Mouse (Mus musculus): ENCODE results near the gene Psmb6. TPM values are rescaled to one million over a fixed set of nuclear protein-coding genes. Genes with fewer than 3 reads are reported as not detected.

Psmb6 gene
- polyA plus RNA-seq (2012; rRNA removed) = 411 and 440 TPM in 2 replicates

DNA sequence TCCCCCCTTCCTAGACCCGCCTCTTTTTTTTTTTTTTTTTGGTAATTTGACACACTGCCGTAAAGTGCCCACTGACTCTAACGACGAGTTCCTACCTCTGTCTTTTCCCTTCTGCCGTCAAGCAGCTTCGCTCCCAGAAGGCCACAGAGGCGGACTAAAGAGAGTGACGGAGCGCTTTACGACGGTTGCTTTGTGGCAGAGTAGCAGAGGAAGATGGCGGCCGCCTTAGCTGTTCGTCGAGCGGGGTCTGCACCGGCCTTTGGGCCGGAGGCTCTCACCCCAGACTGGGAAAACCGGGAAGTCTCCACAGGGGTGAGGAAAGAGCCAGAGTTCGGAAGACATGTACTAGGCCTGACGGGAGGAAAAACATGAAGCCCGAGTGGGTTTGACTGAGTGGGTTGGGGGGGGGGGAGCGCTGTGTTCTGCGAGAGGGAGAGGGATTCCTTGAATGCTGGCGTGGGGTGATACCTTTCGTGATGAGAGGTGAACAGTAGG is at the start of gene Psmb6:
Gene Psmb6 (plus strand): TSS at position 184 of the 495 bp plus-strand sequence.

DNA sequence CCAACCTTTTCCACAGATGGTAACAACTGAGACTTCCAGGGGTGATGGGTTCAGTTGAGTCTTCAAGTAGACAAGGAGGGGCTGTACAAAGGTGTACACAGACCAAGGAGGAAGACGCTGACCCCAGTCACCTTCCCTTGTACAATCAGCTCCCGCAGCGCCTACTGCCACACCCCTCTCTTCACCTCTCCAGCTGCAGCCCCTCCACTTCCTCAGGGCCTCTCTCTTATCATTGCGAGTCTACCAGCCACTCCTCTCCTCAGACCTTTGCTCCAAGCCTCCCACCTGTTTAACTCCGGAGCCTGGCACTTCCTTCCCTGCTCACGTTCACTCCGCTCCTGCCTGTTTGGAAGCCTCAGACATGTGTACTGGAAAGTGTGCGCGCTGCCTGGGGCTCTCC is 20.2 kb upstream of the Psmb6 start, which contains the start of gene Tm4sf5:
Gene Tm4sf5 (plus strand): TSS at position 275 of the 400 bp plus-strand sequence.

DNA sequence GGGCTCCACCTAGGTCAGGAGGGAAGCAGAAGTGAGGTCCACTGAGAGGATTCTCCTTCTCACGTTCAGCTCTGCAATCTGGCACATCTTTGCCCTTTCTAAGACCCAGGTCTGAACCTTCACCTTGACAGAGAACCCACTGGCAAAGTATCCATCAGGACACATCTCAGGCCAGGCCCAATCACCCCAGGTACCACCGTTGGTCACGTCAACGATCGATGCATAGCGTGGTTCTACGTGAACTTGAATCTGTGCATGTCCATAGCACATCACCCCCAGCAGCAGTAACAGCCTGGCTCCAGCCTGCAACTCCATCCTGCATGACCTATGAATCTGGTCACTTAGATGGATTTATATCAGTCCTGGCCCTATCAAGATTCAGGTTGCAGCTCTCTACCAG is 10.9 kb upstream of the Psmb6 start, which contains the start of gene Vmo1:
Gene Vmo1 (minus strand): TSS at position 329 of the 400 bp plus-strand sequence.

GRCm38 (mm10) chr11:70518923-70519322 is 6.2 kb upstream of the Psmb6 start, which contains the start of gene Gltpd2:
Gltpd2 (plus strand) TSS chr11:70519196.

GRCm38 (mm10) chr11:70532839-70533238 is 7.7 kb downstream of the Psmb6 start, which contains the start of gene Gm40193:
Gm40193 (minus strand) TSS chr11:70532939.

GRCm38 (mm10) chr11:70539877-70540587 is 14.9 kb downstream of the Psmb6 start, which contains the start of gene Pld2:
Pld2 (plus strand) TSS chr11:70540064.

DNA sequence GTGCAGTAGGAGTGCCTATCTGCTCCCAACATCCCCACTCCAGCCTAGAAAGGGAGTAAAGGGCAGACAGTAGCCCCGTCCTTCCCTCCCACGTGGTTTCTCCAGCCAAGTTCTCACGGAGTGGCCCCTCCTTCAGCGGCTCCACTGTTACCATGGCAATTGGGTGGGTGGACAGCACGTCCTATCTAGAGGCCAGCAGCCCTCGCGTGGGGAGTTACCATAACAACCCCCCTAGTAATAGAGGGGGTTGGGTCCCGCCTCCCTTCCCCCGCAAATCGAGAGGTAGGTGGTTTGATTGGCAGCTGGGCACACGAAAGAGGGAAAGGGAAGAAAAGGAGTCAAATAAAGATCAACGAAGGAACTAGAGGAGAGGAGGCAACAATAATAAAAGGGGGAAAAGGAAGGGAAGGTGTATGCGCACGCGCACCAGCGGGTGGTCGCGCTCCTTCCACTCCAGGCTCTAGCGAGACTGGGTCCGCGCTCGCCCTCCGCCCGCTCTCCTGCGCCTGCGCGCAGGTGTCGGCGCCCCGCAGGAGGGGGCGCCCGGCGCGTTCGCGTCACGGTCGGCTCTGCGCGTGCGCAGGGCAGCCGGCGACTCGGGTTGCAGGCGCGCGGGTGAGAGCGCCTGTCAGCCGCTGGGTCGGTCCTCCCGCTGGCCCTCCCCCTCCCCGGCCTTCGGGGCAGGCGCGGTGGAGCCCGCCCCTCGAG is 37.3 kb downstream of the Psmb6 start, which contains the start of gene Mink1:
Gene Mink1 (plus strand): TSS at position 595 of the 708 bp plus-strand sequence.

Other genes with a start within 250 kb of the Psmb6 start
- gene Alox12e, start 202.7 kb upstream of the Psmb6 start, polyA plus RNA-seq (2012; rRNA removed) = 0.03 TPM in 1 of 2 replicates, not detected in the other
- 0.12 and 0.45 TPM in 2 replicates for gene Alox15, start 173.3 kb upstream of the Psmb6 start, polyA plus RNA-seq (2012; rRNA removed)
- gene Pelp1, start 115.3 kb upstream of the Psmb6 start, polyA plus RNA-seq (2012; rRNA removed) = 22.4 and 26.1 TPM in 2 replicates
- 64.3 and 77.9 TPM in 2 replicates for gene Arrb2, start 92.7 kb upstream of the Psmb6 start, polyA plus RNA-seq (2012; rRNA removed)
- 29.5 and 33.2 TPM in 2 replicates for gene Med11, start 73.4 kb upstream of the Psmb6 start, polyA plus RNA-seq (2012; rRNA removed)
- 1.4 and 1.6 TPM in 2 replicates for gene Zmynd15, start 65.9 kb upstream of the Psmb6 start, polyA plus RNA-seq (2012; rRNA removed)
- 2.1 and 4.0 TPM in 2 replicates for gene Cxcl16, start 65.4 kb upstream of the Psmb6 start, polyA plus RNA-seq (2012; rRNA removed)
- 5.3 and 6.0 TPM in 2 replicates for gene Tm4sf5, start 20.1 kb upstream of the Psmb6 start, polyA plus RNA-seq (2012; rRNA removed)
- 0.17 TPM in 1 of 2 replicates, not detected in the other for gene Vmo1, start 10.8 kb upstream of the Psmb6 start, polyA plus RNA-seq (2012; rRNA removed)
- gene Gltpd2, start 6.2 kb upstream of the Psmb6 start, polyA plus RNA-seq (2012; rRNA removed) = not detected in 2 replicates
- gene Gm40193, start 7.6 kb downstream of the Psmb6 start, polyA plus RNA-seq (2012; rRNA removed) = not detected in 2 replicates
- 30.0 and 37.4 TPM in 2 replicates for gene Pld2, start 14.7 kb downstream of the Psmb6 start, polyA plus RNA-seq (2012; rRNA removed)
- 97.3 and 104 TPM in 2 replicates for gene Mink1, start 37.5 kb downstream of the Psmb6 start, polyA plus RNA-seq (2012; rRNA removed)
- 0.12 TPM in 1 of 2 replicates, not detected in the other for gene 4930544D05Rik, start 90.5 kb downstream of the Psmb6 start, polyA plus RNA-seq (2012; rRNA removed)
- gene Chrne, start 93.8 kb downstream of the Psmb6 start, polyA plus RNA-seq (2012; rRNA removed) = 0.13 and 0.53 TPM in 2 replicates
- gene Gp1ba, start 113.8 kb downstream of the Psmb6 start, polyA plus RNA-seq (2012; rRNA removed) = 0.05 TPM in 1 of 2 replicates, not detected in the other
- gene Rnf167, start 121.9 kb downstream of the Psmb6 start, polyA plus RNA-seq (2012; rRNA removed) = 96.5 and 96.7 TPM in 2 replicates
- gene Slc25a11, start 122.1 kb downstream of the Psmb6 start, polyA plus RNA-seq (2012; rRNA removed) = 113 and 117 TPM in 2 replicates
- 321 and 340 TPM in 2 replicates for gene Pfn1, start 129.3 kb downstream of the Psmb6 start, polyA plus RNA-seq (2012; rRNA removed)
- gene Eno3, start 131.8 kb downstream of the Psmb6 start, polyA plus RNA-seq (2012; rRNA removed) = 17.5 and 44.8 TPM in 2 replicates
- gene Spag7, start 144.0 kb downstream of the Psmb6 start, polyA plus RNA-seq (2012; rRNA removed) = 70.3 and 73.0 TPM in 2 replicates
- gene Camta2, start 162.7 kb downstream of the Psmb6 start, polyA plus RNA-seq (2012; rRNA removed) = 20.3 and 22.8 TPM in 2 replicates
- gene Inca1, start 174.8 kb downstream of the Psmb6 start, polyA plus RNA-seq (2012; rRNA removed) = 0.49 and 0.56 TPM in 2 replicates
- gene Kif1c, start 175.2 kb downstream of the Psmb6 start, polyA plus RNA-seq (2012; rRNA removed) = 16.3 and 18.0 TPM in 2 replicates
- 9.1 TPM in 2 replicates for gene Zfp3, start 238.8 kb downstream of the Psmb6 start, polyA plus RNA-seq (2012; rRNA removed)

Data from central nervous system, embryonic 18 days (tissue).